Mouse (Mus musculus): ENCODE data around the gene Agap3.

Gene Agap3

GRCm38 (mm10) chr5:24452030-24452690 is at the start of gene Agap3:
Gene Agap3 (plus strand): TSS chr5:24452177.
- DNase-seq: peak; percentile 44

DNA sequence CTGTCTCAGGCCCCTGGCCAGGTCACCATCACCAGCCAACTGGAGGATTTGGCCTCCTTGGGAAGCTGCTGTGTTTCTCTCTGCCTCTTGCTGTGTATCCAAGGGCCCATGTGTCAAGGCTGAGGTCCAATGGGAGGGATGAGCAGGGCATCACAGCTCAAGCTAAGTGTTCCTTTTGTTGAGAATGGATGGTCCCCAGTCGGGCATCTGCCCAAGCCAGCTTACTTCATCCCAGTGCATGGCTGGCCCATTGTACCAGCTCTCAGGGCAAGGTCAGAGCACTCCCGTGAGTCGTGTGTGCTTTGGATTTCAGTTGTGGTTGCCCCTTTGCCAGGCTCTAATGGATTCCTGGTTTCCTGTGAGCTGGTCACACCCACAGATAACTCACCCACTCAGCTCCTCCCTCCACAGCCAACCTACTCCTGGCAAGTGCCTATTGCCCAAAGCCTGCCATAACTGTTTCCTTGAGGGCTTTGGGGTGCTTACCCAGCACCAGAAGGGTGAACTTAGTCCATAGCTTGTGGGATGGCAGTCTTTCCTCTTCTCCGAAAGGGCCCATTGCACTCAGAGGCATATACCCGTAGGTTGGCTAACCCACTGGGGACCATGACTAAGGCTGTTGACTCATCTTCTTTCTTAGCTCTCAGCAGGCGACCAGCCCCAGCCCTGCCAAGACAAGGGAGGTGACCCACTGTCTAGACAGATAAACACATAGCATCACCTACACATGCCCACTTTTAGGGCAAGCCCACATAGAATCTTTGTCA is 47.2 kb upstream of the Agap3 start:
- no peak for DNase-seq

DNA sequence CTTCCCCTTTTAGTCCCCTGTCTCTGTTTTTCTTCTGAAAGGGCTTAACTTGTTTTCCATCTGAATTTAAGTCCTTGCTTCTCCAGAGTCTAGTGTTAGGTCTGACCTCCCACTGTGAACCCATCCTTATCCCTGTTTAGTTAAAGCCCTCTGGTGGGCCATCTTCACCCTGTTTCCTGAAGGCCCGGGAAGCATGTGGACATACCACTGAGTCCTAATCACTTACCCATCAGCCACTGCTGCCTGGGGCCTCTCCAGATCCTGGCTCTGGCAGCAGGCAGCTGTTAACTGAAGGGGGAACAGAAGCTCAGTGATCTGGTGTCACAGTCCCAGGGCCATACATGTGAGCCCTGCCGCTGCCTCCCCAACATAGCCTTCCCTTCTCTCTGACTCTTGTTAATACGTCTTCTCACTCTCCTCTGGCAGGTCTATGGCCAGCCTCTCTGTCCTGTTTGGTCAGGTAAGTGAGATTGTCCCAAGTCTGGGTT is 46.5 kb upstream of the Agap3 start:
- DNase-seq: no peak

GRCm38 (mm10) chr5:24408651-24409050 is 43.3 kb upstream of the Agap3 start:
- DNase-seq: no peak

GRCm38 (mm10) chr5:24409466-24409865 is 42.5 kb upstream of the Agap3 start:
- no peak for DNase-seq

DNA sequence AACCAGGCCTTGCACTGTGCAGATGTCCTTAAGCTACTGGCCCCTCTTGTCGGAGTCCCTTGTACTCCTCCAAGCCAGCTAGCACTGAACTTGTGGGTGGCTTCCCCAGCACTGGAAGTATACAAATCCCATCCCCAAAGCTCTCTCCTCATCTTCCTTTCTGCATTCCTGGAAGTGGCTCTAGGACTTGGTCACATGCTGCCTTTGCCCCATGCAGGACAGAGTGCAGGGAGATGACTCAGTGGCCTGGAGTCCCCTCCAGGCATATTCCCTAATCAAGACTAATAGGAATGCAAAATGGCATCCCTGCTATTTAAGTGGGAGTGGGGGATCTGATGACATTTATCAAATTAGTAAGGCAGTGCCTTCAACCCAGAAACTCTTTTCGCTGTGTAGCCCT is 39.9 kb upstream of the Agap3 start:
- no peak for DNase-seq

DNA sequence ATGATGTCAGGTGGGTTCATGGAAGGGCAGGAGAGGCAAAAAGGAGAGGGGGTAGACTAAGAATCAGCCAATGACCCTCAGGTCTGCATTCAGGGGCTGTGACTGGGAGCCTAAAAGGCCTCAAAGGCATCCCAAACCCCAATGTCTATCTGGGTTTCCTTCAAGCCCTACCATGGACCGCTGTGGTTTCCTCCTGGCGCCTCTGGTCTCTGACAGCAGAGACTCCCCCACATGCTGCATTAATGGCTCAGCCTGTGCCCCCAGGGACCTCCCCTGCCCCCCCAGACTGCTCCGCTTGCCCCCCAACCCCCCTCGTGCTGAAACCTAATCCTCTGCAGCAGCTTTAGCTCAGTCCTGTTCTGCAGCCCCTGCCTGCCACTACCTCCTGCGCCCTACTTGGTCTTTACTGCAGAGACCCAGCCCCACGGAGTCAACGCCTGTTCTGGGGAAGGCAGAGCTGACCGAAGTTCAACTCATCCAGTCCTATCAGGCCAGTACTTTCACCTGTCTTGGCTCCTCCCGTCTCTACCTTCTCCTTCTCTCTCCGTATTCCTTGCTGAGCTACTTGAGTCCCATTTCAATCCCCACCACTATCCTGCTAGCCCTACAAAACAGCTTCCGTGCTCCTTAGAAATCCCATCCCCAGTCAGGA is 38.8 kb upstream of the Agap3 start, which contains the start of gene Asic3:
Gene Asic3 (plus strand): TSS at position 351 of the 652 bp plus-strand sequence.
- DNase-seq: no peak

- no peak for DNase-seq
Observed at GRCm38 (mm10) chr5:24413938-24414337, 38.0 kb upstream of the Agap3 start.

GRCm38 (mm10) chr5:24416222-24416736 is 35.7 kb upstream of the Agap3 start:
- peak; percentile 67 for DNase-seq

DNA sequence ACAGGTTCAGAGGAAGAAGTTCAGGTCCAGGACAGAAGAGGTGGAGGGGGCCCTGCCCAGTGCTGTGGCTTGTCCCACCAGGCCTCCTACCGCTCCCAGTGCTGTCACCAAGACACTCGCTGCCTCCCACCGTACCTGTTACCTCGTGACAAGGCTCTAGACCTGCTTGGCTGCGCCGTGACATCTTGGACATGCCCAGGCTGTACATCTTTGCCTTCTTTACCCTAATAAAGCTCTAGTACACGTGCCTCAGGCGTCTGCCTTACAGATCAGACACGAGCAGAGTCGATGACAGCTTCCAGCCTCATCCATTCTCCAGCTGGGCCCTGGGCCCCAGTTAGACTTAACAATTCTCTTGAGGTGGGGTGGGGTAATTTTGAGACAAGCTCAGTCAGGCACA is 34.4 kb upstream of the Agap3 start:
- DNase-seq: no peak

GRCm38 (mm10) chr5:24420381-24420780 is 31.6 kb upstream of the Agap3 start:
- no peak for DNase-seq

- DNase-seq: peak; percentile 95
Observed at GRCm38 (mm10) chr5:24423129-24424003, 28.6 kb upstream of the Agap3 start, which contains the start of the genes Cdk5 and Slc4a2. Gene Cdk5 (minus strand): TSS chr5:24423530. Gene Slc4a2 (plus strand): TSS chr5:24423837.

- DNase-seq: no peak
Observed at GRCm38 (mm10) chr5:24424004-24424781, 27.8 kb upstream of the Agap3 start.

GRCm38 (mm10) chr5:24424861-24425411 is 27.0 kb upstream of the Agap3 start:
- DNase-seq: peak; percentile 81

DNA sequence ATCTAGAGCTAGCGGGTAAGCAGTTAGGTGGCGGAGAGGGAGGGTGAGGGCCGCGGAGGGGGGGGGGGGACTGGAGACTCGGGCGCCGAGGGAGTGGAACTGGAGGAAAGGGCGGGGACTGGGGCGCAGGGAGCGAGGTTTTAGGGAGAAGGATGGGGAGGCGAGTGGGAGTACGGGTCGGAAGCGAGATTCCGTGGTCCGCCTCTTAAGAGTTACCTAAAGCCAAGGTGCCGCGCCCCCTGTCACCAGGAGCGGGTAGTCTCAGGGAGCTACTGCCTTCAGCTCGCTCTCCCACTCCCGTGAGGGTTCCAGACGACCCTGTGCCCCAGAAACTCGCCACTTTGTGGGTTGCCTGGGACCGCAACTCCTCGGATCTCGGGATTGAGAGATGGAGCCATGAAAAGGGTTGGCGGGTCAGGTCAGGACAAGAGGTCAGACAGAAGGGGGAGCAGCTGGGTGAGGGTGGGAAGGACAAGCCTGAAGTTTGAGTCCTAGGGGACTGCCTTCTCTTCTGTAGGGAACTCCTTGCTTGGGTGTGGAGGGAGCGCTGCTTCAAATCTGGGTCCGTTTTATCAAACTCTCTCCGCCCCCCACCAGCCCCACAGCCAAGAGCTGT is 26.4 kb upstream of the Agap3 start:
- DNase-seq: no peak

GRCm38 (mm10) chr5:24426037-24426432 is 25.9 kb upstream of the Agap3 start:
- DNase-seq: no peak

DNA sequence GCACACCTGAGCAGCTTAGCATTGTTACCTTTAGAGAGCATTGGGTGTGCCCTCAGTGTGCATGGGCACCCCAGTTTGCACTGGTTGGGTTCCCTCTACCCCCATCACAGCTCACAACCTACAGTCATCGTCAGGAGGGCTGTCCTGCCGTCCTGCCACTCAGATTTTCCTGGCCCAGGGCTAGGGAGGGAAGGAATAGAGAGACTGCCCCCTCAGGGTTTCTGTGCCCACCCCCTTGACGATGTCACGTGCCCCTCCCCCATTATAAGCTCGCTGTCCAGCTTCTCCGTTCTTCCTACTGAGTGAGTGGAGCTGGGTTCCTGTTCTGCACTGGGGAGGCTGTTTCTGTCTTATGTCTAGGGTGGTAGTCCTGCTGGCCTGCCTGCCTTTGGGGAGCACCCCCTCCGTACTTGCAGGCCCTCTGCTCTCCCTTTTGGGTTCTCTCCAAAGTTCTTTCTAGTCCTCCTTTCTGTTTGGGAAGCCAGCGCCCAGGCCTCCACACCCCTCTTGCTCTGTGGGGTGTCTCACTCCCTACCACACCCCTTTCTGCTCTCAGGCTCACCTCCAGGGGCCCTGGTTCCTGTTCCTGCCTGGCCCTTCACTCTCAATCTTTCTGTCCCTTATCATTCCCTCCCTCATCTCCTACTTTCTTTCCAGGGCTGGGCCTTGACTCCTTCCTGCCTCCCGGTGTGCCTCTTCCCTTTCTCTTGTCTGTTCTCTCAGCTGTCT is 25.3 kb upstream of the Agap3 start:
- DNase-seq: no peak

DNA sequence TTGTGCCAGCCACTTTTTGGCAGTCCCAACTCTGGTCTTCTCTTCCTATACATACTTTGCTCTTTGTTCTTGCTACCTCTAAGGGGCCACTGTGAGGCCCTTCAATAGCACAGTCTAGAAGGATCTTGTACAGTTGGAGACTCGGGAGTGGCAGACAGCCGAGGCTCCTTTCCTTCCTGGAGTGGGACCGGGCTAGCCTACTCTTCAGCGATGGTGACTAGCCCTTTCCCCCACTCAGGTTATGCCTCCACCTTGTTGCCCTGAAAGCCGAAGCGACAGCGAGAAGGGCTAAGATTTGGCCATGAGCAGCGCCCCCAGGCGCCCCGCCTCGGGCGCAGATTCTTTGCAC is 24.7 kb upstream of the Agap3 start:
- DNase-seq: no peak

GRCm38 (mm10) chr5:24427981-24428402 is 24.0 kb upstream of the Agap3 start:
- DNase-seq: no peak

- no peak for DNase-seq
Observed at GRCm38 (mm10) chr5:24428596-24428995, 23.4 kb upstream of the Agap3 start.
